Mouse (Mus musculus): ENCODE measurements at regions not wholly inside any gene's neighbourhood (a gene's known extent, or its start where the extent isn't known, plus 50 kb on each side); places are given as distances from the start of the nearest gene placed in this dataset.

GRCm38 (mm10) chr11:22657635-22658034 is 145.7 kb downstream of the Tmem17 start:
- TF ChIP-seq MAFK (IDR thresholded peaks at IDR 0.05; ENCODE audit: insufficient read depth, low read depth, low read length) (no peak), CHD2 (IDR thresholded peaks at IDR 0.05; ENCODE audit: low read depth, low read length) (no peak)

Data from ES-E14 (cell line).